Mouse (Mus musculus): ENCODE data around the gene Atp1b1. TPM values are rescaled to one million over a fixed set of nuclear protein-coding genes. Genes with fewer than 3 reads are reported as not detected.

Atp1b1 gene
- total RNA-seq, 2 experiments from 2014 or later: 1,579 to 1,741 TPM

GRCm38 (mm10) chr1:164397672-164398071 is 60.5 kb downstream of the Atp1b1 start:
- DNase-seq (ENCODE audit: low spot score in 2 of 2): no peak

DNA sequence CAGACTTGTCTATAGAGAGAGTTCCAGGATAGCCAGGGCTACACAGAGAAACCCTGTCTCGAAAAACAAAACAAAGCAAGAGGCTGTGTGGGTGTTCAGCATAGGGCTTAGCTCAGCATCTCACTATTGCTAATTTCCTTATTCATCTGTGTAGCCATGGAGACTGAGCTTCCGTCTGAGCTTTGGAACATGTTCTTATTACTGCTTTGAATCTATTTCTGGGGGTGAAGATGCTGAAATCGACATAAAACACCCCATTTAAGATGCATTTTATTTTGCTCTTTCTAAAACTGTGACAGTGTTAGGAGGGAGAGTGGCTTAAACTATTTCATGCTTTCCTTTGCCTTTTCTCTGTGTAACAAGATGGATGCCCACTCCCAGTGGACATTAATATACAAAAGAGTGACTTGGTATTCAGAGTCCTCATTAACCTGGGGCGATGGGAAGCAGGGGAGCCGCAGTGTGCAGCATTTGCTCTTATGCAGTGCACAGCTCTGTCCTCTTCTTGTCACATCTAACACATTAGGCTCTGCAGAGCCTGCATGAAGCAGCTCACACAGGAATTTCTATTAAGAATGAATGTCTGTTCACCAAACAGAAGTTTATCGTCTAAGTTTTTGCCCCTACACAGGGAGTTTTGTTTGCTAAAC is 62.9 kb downstream of the Atp1b1 start:
- peak; percentile 14 to 23 for DNase-seq (ENCODE audit: low spot score in 2 of 2)

DNA sequence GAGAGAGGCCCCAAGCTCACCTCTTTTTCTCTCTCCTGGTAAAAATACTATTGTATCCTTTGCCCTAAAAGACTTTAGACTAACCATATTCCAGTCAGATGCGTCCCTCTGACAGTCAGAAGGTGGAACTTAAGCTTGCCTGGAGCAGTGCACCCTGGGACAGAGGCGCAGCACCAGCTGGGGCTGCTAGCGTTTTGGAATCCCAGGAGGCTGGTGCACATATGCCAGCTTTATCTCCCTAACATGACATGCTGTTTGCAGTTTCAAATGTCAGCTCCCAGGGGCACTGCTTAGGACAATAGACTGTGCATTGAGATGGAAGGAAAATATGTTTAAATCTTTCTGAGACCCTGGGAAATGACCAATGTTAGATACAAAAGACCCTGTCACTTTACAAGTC is 66.0 kb downstream of the Atp1b1 start:
- DNase-seq (ENCODE audit: low spot score in 2 of 2): no peak

DNA sequence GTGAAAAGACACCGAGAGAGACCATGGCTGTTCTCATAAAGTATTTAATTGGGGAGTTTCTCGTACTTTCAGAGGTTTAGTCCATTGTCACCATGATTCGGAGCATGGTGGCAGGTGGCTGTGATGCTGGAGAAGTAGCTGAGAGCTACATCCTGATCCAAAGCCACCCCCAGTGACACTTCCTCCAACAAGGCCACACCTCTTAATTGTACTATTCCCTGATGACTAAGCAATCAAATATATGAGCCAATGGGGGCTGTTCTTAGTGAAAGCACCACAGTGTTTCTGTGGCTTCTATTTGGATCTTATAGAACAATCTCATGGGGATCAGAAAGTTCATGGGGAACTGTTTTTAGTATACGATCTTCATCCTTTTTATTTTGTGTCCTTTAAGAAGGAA is 68.4 kb downstream of the Atp1b1 start:
- DNase-seq (ENCODE audit: low spot score in 2 of 2): no peak

Other genes starting within 250 kb of the Atp1b1 start
- gene Slc19a2, start 209.3 kb downstream of the Atp1b1 start, total RNA-seq (2021): 10 to 100 TPM; 13.7 TPM
- gene Ccdc181, start 182.8 kb downstream of the Atp1b1 start, total RNA-seq (2021): 10 to 100 TPM; 24.6 to 25.3 TPM
- 10 to 100 TPM; 22.2 to 23.2 TPM for gene Nme7, start 154.2 kb downstream of the Atp1b1 start, total RNA-seq (2021)
- 10 to 100 TPM; 22.0 to 23.6 TPM for gene Blzf1, start 150.9 kb downstream of the Atp1b1 start, total RNA-seq (2021)

Measured in left cerebral cortex, adult 18-20 months (tissue).